28 mouse cellular contexts compared by ENCODE assay signal in the genomic region with DNA sequence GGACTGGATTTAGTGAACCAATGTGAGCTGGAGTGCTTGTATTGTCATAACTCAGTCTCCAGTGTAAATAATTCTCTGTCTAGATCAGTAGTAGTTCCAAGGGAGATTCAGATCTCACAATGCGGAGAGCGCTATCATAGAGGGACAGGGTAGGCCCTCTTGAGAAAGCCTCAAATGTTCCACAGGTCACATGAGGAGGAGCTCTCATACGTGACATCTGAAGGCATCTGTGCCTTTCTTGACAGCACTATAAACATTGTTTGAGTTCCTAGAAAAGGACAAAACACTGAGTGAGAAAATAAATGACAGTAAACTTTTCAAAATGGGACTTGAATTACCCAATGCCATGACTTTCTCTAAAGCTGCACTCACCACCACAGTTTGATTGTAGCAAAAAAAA. TPM values are rescaled to one million over a fixed set of nuclear protein-coding genes. Genes with fewer than 3 reads are reported as not detected.
"Had no signal": no experiment of that assay in that cellular context is flagged by ENCODE, and none has a peak within 500 bp of the region (broad histone marks: within the 10 kb centered on the region; RNA-seq: fewer than 3 reads in every experiment).

No protein-coding gene starts in this region.

- H3K4me2 ChIP-seq: heart, embryonic 11.5 days; heart, embryonic 13.5 days; heart, embryonic 15.5 days; hindbrain, embryonic 13.5 days; hindbrain, embryonic 15.5 days; kidney, embryonic 15.5 days; limb, embryonic 13.5 days had no signal

- H3K27ac ChIP-seq: heart, adult 2 months; heart, embryonic 13.5 days; heart, embryonic 15.5 days; hindbrain, embryonic 13.5 days; hindbrain, embryonic 15.5 days; hindbrain, postnatal 0 days; kidney, embryonic 15.5 days; kidney, postnatal 0 days; limb, embryonic 13.5 days had no signal

- DNase-seq: forebrain, postnatal 0 days; gastrocnemius, postnatal 14 days; gastrocnemius, postnatal 36 days; heart, adult 2 months; heart, postnatal 14 days; heart, postnatal 36 days; kidney, adult 11 months; kidney, adult 2 months; kidney, adult 9 months; kidney, postnatal 14 days; kidney, postnatal 36 days; layer of hippocampus, adult 9-11 months; layer of hippocampus, postnatal 36 days; left cerebral cortex, postnatal 4 days had no signal

- H3K4me1 ChIP-seq: heart, embryonic 13.5 days; heart, embryonic 15.5 days; hindbrain, embryonic 13.5 days; hindbrain, embryonic 15.5 days; limb, embryonic 13.5 days had no signal

- H3K9ac ChIP-seq: forebrain, postnatal 0 days; heart, embryonic 13.5 days; heart, embryonic 15.5 days; hindbrain, embryonic 13.5 days; hindbrain, embryonic 15.5 days; kidney, embryonic 15.5 days; limb, embryonic 13.5 days had no signal

- H3K4me3 ChIP-seq: heart, adult 2 months; heart, embryonic 13.5 days; heart, embryonic 15.5 days; hindbrain, embryonic 13.5 days; hindbrain, embryonic 15.5 days; kidney, embryonic 15.5 days; limb, embryonic 13.5 days had no signal

- H3K9me3 ChIP-seq: heart, embryonic 13.5 days; heart, embryonic 15.5 days; hindbrain, embryonic 13.5 days; hindbrain, embryonic 15.5 days; kidney, embryonic 15.5 days; limb, embryonic 13.5 days had no signal

- ATAC-seq: forebrain, postnatal 0 days; hindbrain, postnatal 0 days; intestine, embryonic 16.5 days had no signal

- H3K36me3 ChIP-seq: heart, embryonic 13.5 days; heart, embryonic 15.5 days; hindbrain, embryonic 13.5 days; hindbrain, embryonic 15.5 days; kidney, embryonic 15.5 days; limb, embryonic 13.5 days had no signal

- H3K27me3 ChIP-seq: heart, embryonic 13.5 days; heart, embryonic 15.5 days; hindbrain, embryonic 13.5 days; hindbrain, embryonic 15.5 days; kidney, embryonic 15.5 days; limb, embryonic 13.5 days had no signal

RNA-seq across cellular contexts. Expression of gene Gm17359, which starts 41.8 kb away (rescaled TPM):
- polyA plus RNA-seq: forebrain, postnatal 0 days; heart, embryonic 11.5 days; heart, embryonic 13.5 days; heart, embryonic 15.5 days; heart, postnatal 0 days; hindbrain, embryonic 11.5 days; hindbrain, embryonic 13.5 days; hindbrain, embryonic 15.5 days; hindbrain, postnatal 0 days; intestine, embryonic 14.5 days; intestine, embryonic 16.5 days; kidney, embryonic 15.5 days; kidney, postnatal 0 days; large intestine, adult 2 months had no signal
